Mouse (Mus musculus) midbrain, embryonic 13.5 days (tissue): ENCODE data around the gene Dot1l. TPM values are rescaled to one million over a fixed set of nuclear protein-coding genes. Genes with fewer than 3 reads are reported as not detected.

Experiments
- ATAC-seq: fragments of 200-750 bp; cut with Nextera tagmentation; 2 replicates; pipeline ENCODE4 v1.8.0; 2017; ENCODE audit warnings: mild to moderate bottlenecking, moderate TSS enrichment, moderate library complexity
- H3K27ac ChIP-seq: fragments of 300-500 bp; sonication (generic); 2 replicates; pipeline ENCODE4 v1.5.1; 2015; ENCODE audit warnings: inconsistent platforms, mild to moderate bottlenecking, moderate library complexity
- H3K27me3 ChIP-seq: fragments of 300-500 bp; sonication (generic); 2 replicates; pipeline ENCODE4 v1.6.1; 2015; ENCODE audit warnings: mild to moderate bottlenecking, inconsistent platforms
- H3K36me3 ChIP-seq: fragments of 300-500 bp; sonication (generic); 2 replicates; pipeline ENCODE4 v1.6.1; 2015; ENCODE audit warnings: mild to moderate bottlenecking, inconsistent platforms
- H3K4me1 ChIP-seq: fragments of 300-500 bp; sonication (generic); replicated peaks from 2 replicates; pipeline ENCODE4 v1.6.1; 2015; ENCODE audit warnings: inconsistent platforms
- H3K4me2 ChIP-seq: fragments of 300-500 bp; sonication (generic); replicated peaks from 2 replicates; pipeline ENCODE4 v1.6.1; 2015; ENCODE audit warnings: moderate library complexity, mild to moderate bottlenecking, inconsistent platforms
- H3K4me3 ChIP-seq: fragments of 300-500 bp; sonication (generic); replicated peaks from 2 replicates; pipeline ENCODE4 v1.5.1; 2015; ENCODE audit warnings: mild to moderate bottlenecking, inconsistent platforms
- H3K9ac ChIP-seq: fragments of 300-500 bp; sonication (generic); replicated peaks from 2 replicates; pipeline ENCODE4 v1.6.1; 2015; ENCODE audit warnings: mild to moderate bottlenecking, inconsistent platforms
- H3K9me3 ChIP-seq: fragments of 300-500 bp; sonication (generic); 2 replicates; pipeline ENCODE4 v1.6.1; 2016; ENCODE audit warnings: mild to moderate bottlenecking, inconsistent platforms
- WGBS: fragments of 180-500 bp; shearing (Covaris S2); methylation state at CpG from one replicate; pipeline ENCODE4 v1.1.7; 2015; 5-methylcytosine and 5-hydroxymethylcytosine counted together
- microRNA counts: library from miRNA; unstranded; fragments of <30 nt; microRNA quantifications from one replicate; lab custom pipeline; 2016
- microRNA-seq: library from miRNA; unstranded; fragments of <30 nt; microRNA quantifications from one replicate; pipeline ENCODE4, GENCODE M21; 2016
- polyA plus RNA-seq: library from polyadenylated mRNA; unstranded; fragments of >200 nt; fragmentation: Nextera tagmentation; extraction: Ambion mirVana; gene quantifications from 2 replicates; pipeline ENCODE4 v1.2.1, GENCODE M21; 2015

Dot1l gene
- polyA plus RNA-seq, 1 experiment from 2014 or later, result 23.3 TPM

GRCm38 (mm10) chr10:80843931-80844547 is 89.0 kb downstream of the Dot1l start, which contains the start of gene Lingo3:
Gene Lingo3, minus strand, starts transcription at chr10:80844039.
- no peaks in the 10 kb centered on the region for H3K36me3 ChIP-seq
- peak; percentile 37; the same call in 1 of the 2 replicates for ATAC-seq
- H3K4me3 ChIP-seq, result peak within 1 kb of the TSS; percentile 48
- H3K4me1 ChIP-seq, result peaks cover 19% of the 10 kb centered on the region
- no peak within 1 kb of the TSS for H3K27ac ChIP-seq
- H3K9ac ChIP-seq, result peak within 1 kb of the TSS; percentile 74
- no peaks in the 10 kb centered on the region for H3K9me3 ChIP-seq
- peak within 1 kb of the TSS; percentile 78 for H3K4me2 ChIP-seq
- peaks cover 53% of the 10 kb centered on the region for H3K27me3 ChIP-seq
- 4% methylated on average over 47 of the region's 51 CpGs for WGBS

MicroRNAs encoded within 50 kb of the gene (microRNA counts, 519-probe panel; counts per million panel counts)
- microRNA mmu-miR-1982 (lab: Ali Mortazavi, UCI), result 110 counts per million, percentile 56 among the panel's probes with 10 or more counts

Small RNA genes lying within 50 kb of the gene (microRNA-seq; reads per million reads assigned to microRNA genes)
- 1.2 reads per million for gene Mir1982

Other genes starting within 250 kb of the Dot1l start
- 0.94 and 1.1 TPM in 2 replicates for gene Atp8b3, start 216.1 kb upstream of the Dot1l start, polyA plus RNA-seq
- 28.8 and 32.6 TPM in 2 replicates for gene Rexo1, start 193.6 kb upstream of the Dot1l start, polyA plus RNA-seq
- 3.7 and 4.5 TPM in 2 replicates for gene Klf16, start 177.9 kb upstream of the Dot1l start, polyA plus RNA-seq
- 78.5 and 93.4 TPM in 2 replicates for gene Abhd17a, start 164.9 kb upstream of the Dot1l start, polyA plus RNA-seq
- 60.2 and 60.3 TPM in 2 replicates for gene Scamp4, start 152.3 kb upstream of the Dot1l start, polyA plus RNA-seq
- 6.1 and 7.6 TPM in 2 replicates for gene Adat3, start 152.3 kb upstream of the Dot1l start, polyA plus RNA-seq
- gene Gm49322, start 149.2 kb upstream of the Dot1l start, polyA plus RNA-seq, result 4.0 and 4.9 TPM in 2 replicates
- gene Csnk1g2, start 132.4 kb upstream of the Dot1l start, polyA plus RNA-seq, result 73.8 and 115 TPM in 2 replicates
- gene Btbd2, start 98.1 kb upstream of the Dot1l start, polyA plus RNA-seq, result 60.9 and 80.6 TPM in 2 replicates
- 49.6 and 60.1 TPM in 2 replicates for gene Mknk2, start 77.1 kb upstream of the Dot1l start, polyA plus RNA-seq
- 58.3 and 58.5 TPM in 2 replicates for gene Mob3a, start 53.2 kb upstream of the Dot1l start, polyA plus RNA-seq
- gene Izumo4, start 53.0 kb upstream of the Dot1l start, polyA plus RNA-seq, result 37.8 and 39.2 TPM in 2 replicates
- 94.5 and 96.3 TPM in 2 replicates for gene Ap3d1, start 12.9 kb upstream of the Dot1l start, polyA plus RNA-seq
- 64.1 and 64.9 TPM in 2 replicates for gene Sf3a2, start 43.0 kb downstream of the Dot1l start, polyA plus RNA-seq
- gene Plekhj1, start 43.4 kb downstream of the Dot1l start, polyA plus RNA-seq, result 131 and 150 TPM in 2 replicates
- not detected in 2 replicates for gene Amh, start 50.0 kb downstream of the Dot1l start, polyA plus RNA-seq
- gene Jsrp1, start 58.3 kb downstream of the Dot1l start, polyA plus RNA-seq, result 0.28 and 0.43 TPM in 2 replicates
- 1,319 and 1,425 TPM in 2 replicates for gene Oaz1, start 71.5 kb downstream of the Dot1l start, polyA plus RNA-seq
- 1.5 and 1.9 TPM in 2 replicates for gene Lingo3, start 88.8 kb downstream of the Dot1l start, polyA plus RNA-seq
- 249 and 254 TPM in 2 replicates for gene Lsm7, start 100.0 kb downstream of the Dot1l start, polyA plus RNA-seq
- 56.9 and 61.1 TPM in 2 replicates for gene Sppl2b, start 100.1 kb downstream of the Dot1l start, polyA plus RNA-seq
- 0.15 and 0.31 TPM in 2 replicates for gene Tmprss9, start 116.6 kb downstream of the Dot1l start, polyA plus RNA-seq
- 331 TPM in 2 replicates for gene Timm13, start 145.8 kb downstream of the Dot1l start, polyA plus RNA-seq
- 46.9 and 48.2 TPM in 2 replicates for gene Lmnb2, start 163.0 kb downstream of the Dot1l start, polyA plus RNA-seq
- gene Gadd45b, start 174.9 kb downstream of the Dot1l start, polyA plus RNA-seq, result 4.0 and 4.9 TPM in 2 replicates